Mouse (Mus musculus): ENCODE results near the gene Fpgs.

The Fpgs gene

GRCm38 (mm10) chr2:32669876-32670275, 34.1 kb downstream of the Fpgs start:
- no peak for DNase-seq (ENCODE audit: low spot score)

DNA sequence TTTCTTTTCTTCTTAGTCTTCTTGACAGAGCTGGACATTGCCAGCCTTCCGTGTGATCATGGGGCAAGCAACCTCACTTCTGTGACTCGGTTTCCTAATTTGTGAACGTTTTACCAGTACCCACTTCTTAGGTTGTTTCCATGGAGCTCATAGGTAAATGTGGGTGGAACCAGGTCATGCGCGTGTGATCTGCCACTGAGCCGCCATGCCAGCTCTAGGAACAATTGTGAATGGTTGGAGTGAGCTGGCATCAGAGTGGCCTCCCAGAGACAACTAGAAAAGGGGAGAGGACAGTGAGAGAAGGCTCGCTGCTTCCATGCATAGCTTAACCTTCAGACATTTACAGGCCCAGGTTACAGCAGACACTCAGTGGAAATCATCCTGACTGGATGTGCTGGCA, 35.8 kb downstream of the Fpgs start:
- no peak for DNase-seq (ENCODE audit: low spot score)

- no peak for DNase-seq (ENCODE audit: low spot score)
These were observed 36.2 kb downstream of the Fpgs start for GRCm38 (mm10) chr2:32667775-32668174.

DNA sequence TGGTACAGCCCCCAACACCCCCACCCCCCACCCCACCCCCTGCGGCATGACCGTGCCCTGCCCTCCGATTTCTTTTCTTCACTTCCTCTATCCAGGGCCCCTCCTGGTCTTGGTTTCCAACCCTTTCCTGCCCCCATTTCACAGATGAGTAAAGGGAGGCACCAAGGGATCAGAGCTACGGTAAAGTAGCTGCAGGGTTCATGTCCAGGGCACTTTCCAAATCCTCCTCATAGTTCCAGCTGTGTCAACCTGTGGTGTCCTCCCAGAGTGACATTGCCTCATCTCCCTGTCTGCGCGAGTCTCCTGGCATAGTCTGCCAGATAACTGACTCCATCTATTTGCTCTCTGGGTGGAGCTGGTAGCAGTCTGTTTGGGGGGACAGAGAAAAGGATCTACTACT, 38.1 kb downstream of the Fpgs start:
- DNase-seq (ENCODE audit: low spot score): no peak

DNA sequence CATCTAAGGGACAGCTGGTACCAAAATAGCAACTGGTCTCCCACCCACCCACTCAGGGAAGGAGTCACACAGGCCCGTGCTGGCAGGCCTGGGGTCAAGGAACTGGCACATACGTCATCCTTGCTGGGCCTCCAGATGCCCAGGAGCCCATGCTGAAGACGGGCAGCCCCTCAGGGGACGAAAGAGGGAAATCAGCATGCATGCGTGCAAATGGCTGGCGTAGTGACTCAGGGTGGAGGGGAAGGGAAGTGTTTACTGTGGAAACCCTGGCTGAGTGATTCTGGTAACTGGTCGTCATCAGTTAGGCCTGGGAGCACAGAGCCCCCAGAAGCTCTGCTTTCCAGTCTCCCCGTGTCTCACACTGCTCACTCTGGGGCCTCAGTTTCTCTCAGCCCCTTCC, 38.6 kb downstream of the Fpgs start:
- DNase-seq (ENCODE audit: low spot score): no peak

GRCm38 (mm10) chr2:32662291-32662690, 41.7 kb downstream of the Fpgs start:
- no peak for DNase-seq (ENCODE audit: low spot score)

DNA sequence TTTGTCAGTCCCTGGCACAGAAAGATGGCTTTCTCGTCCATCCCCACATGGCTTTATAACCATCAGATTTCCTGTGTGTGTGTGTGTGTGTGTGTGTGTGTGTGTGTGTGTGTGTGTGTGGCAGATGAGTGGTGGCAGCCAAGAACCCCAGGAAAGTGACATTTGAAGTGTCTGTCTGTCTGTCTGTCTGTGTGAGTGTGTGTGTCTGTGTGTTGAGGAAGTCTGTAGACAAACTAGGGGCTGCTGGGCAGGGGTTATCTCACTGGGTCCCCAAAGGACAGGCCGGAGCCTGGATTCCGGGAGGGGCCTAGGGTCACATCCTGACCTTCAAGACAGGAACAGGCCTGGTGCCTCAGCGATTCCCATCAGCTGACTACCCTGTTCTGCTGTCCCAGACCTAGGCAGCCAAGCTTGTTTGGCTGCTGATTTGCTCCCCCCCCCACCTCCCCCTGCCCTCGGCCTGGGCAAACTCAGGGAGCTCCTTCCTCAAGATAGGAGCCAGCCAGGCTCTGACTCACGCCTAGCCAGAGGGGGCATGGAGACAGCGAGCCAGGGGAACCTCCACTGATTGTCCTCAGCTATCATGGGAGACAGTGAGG, 42.3 kb downstream of the Fpgs start:
- DNase-seq (ENCODE audit: low spot score): no peak

GRCm38 (mm10) chr2:32658873-32659272, 45.1 kb downstream of the Fpgs start:
- DNase-seq (ENCODE audit: low spot score): no peak

DNA sequence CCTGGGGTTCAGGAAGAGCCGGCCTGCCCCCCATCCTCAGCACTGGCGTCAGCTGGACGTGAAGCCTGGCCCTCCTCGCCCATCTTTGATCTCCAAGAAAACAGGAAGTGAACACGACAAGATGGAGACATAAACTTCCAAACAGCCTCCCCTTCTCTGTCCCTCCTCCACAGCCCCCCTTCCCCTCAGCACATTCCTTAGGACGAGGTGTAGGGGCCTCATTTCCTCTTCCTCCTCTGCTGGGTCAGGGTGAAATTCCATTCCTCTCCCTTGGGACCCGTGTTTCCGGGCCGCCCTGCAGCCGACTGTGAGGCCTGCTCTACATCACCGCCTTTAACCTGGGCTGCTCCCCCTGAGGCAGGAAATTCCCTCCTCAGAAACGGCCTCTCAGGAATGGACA, 48.1 kb downstream of the Fpgs start:
- DNase-seq (ENCODE audit: low spot score): no peak

GRCm38 (mm10) chr2:32655394-32655744, 48.6 kb downstream of the Fpgs start:
- DNase-seq (ENCODE audit: low spot score): no peak

DNA sequence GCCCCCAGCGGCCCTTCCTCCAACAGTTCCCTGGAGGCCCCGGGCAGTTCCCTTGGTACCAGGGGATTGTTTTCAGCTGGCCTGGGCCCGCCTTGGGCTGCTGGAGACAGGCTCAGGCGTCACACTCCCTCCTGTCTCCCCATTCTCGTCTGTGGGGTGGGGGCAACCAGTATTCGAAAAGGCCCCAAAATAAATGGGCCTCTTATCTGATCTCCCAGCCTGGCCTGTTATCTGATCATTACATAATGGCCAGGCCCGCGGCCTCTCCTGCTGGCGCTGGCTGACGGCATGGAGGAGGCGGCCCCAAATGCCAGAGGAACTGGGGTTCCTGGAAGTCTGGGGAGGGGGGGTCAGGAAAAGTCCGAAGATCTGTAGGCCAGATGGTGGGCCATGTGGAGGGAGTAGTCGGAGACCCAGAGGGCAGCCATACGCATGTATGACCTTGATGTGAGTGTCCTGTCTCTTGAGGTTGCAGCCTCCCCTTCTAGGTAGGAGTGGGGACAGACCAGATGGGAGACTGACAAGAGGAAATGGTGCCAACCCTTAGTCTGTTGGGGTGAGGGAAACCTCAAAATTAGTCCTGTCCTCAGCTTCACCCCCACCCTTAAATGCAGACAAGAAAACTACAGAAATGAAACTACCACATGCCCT, 49.1 kb downstream of the Fpgs start:
- DNase-seq (ENCODE audit: low spot score): no peak

DNA sequence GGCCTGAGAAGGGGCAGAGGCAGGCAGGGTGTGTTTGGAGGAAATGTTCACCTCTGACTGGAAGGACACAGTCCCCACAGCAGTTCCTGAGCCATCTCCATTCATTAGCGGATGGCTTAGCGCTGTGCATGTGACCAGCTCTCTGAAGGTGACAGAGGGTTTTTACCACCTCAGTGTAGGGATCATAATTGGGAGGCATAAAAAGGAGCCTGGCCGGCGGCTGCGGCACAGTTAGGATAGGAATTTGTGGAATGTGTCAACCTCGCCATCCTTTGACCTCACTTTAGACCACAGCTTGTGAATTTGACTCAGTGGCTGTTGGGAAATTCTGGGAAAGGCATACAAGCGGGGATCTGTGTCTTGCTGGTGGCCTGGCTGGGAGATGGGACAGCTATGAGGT, 50.2 kb downstream of the Fpgs start:
- DNase-seq (ENCODE audit: low spot score): no peak

DNA sequence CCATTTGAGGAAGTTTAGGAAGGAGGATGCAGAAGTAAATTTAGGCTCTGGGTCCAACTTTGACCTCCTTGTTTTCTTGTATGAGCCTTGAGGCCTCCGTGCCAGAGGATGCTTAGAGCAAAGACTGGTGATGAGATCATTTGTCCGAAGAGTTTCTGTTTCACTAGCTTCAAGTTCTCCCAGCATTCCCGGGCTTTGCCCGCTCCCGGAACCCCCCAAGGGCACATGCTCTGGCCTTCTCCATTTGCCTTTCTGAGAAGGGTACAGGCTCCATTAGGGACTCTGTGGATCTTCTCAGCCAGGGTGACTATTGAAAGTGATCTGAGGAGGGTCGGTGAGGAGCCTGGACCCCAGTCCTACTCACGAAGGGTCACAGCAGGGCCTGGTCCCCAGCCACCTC, 56.6 kb downstream of the Fpgs start:
- DNase-seq (ENCODE audit: low spot score): no peak

- DNase-seq (ENCODE audit: low spot score): no peak
These were observed 57.4 kb downstream of the Fpgs start, which contains the start of gene Eng for GRCm38 (mm10) chr2:32646379-32647056. Eng (plus strand) TSS chr2:32646595.

DNA sequence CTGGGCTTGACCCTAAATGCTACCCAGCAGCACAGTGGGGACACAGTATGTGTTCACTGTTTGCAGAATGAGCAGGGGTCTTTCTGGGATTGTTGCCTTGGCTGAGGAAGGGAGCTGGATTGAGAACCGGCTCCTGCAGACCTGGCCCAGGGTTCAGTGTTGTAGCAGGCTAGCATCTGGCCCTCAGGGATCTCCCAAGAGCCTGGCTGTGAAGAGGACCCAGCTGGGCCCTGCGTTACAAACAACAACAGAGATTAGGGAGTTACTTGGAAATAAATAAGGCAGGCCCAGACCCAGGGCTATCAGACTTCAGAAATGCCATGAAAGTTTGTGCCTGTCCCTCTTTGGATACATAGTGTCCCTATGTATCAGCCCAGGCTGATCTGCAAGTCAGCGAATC, 58.3 kb downstream of the Fpgs start:
- no peak for DNase-seq (ENCODE audit: low spot score)

- DNase-seq (ENCODE audit: low spot score): no peak
These were observed 59.0 kb downstream of the Fpgs start for GRCm38 (mm10) chr2:32644799-32645475.

GRCm38 (mm10) chr2:32644083-32644482, 59.9 kb downstream of the Fpgs start:
- no peak for DNase-seq (ENCODE audit: low spot score)

DNA sequence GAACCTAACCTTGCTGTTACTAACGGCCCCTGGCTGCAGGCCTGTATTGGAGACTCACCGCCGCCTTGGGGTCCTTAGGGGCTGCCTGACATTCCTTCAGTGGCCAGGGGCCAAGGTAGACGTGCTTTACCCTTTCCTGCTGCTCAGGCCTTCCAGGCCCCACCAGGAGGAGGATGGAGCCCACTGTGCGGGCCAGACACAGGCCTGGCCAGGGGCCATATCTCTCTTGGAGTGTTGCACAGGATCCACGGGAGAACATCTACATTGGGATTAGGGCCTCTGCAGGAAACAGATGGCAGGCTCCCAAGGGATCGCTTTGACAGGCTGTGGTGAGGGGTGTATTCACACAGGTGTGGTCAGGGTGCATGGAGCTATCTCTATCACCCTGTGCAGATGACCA, 61.1 kb downstream of the Fpgs start:
- DNase-seq (ENCODE audit: low spot score): no peak

DNA sequence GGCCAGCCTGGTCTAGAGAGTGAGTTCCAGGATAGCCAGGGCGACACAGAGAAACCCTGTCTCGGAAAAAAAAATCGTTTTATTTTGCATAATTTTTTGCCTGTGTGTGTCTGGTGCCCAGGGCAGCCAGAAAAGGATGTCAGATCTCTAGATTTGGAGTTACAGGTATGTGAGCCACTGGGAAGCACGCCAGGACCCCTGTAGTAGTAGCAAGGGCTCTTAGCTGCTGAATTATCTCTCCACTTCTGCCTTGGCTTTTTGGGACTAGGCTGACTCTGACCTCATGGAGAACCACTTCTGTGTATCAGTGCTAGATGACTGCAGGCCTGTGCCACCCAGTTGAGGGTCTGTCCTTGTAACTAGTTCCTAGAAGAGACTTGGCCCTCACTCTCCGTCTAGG, 62.1 kb downstream of the Fpgs start:
- DNase-seq (ENCODE audit: low spot score): no peak

DNA sequence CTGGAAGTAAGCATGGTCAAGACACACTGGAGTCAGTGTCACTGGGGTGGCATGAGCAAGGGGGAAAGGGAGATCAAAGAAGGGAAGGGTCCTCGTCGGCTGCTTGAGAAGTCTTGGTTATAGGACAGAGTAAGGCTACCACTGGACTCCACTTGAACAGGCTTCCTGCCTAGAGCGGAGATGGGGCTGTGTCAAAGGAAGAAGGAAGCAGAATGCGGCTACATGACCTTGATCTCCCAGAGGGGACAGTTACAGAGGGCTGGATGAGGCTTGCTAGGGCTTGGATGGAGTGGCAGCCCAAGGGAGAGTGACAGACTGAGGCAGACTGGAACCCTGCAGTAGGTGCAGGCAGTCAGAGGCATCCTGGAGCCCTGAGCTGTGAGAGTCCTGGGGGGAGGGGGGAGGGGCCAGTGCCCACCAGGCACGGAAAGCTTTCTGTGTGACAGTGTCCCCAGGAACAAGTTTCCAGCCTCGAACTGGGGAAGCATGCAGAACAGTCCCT, 63.3 kb downstream of the Fpgs start:
- no peak for DNase-seq (ENCODE audit: low spot score)

DNA sequence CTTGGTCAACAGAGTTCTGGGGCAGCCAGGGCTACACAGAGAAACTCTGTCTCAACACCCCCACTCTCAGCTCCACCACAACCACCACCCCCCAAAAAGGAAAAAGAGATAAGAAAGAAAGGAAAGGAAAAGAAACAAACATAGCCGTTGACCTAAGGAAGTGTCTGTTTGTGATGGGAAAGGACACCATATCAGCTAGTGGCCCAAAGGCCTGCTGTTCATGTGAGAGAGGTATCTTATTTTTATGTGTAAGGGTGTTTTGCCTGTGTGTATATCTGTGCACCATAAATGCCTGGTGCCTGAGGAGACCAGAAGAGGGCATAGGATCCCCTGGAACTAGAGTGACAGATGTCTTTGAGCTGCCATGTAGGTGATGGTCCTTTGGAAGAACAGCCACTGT, 64.3 kb downstream of the Fpgs start:
- no peak for DNase-seq (ENCODE audit: low spot score)

GRCm38 (mm10) chr2:32637778-32638281, 66.1 kb downstream of the Fpgs start:
- no peak for DNase-seq (ENCODE audit: low spot score)

DNA sequence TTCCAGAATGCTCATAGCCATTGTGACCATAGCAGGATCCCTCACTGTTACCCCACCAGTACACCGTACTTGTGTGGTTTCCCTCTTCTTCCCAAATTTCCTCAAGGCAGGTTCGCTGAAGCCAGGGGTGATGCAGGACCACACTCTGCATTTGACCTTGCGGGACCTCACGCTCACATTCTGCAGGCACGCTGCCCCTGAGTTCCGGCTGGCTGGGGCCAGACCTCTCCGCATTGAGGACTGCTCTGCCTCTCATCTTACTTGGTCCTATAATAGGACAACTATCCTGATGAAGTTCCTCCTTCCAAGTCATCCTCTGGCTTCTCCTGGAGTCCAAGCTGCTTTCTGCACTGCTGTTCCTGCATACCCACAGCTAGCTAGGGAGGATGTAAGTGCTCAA, 67.3 kb downstream of the Fpgs start:
- DNase-seq (ENCODE audit: low spot score): no peak

Measured in ovary, postnatal 14 days (tissue).